Mouse (Mus musculus): ENCODE results near the gene Lrrc66. TPM values are rescaled to one million over a fixed set of nuclear protein-coding genes. Genes with fewer than 3 reads are reported as not detected.

Lrrc66 gene
- total and polyA plus RNA-seq, 2 experiments, result not detected

DNA sequence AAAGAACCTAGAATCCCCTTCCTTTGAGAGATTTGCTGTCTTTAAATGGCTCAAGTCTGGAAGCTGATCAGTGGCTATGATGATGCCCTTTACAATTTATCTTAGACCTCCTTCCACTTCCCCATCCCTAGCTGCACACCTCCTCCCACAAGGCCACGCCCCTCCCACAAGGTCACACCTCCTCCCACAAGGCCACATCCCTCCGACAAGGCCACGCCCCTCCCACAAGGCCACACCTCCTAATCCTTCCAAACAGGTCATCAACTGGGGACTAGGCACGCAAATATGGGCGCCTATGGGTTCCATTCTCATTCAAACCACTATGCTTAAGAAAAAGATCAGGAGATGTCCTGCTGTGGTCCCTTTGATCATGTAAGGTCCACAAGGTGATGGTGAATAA lies 63.1 kb downstream of the Lrrc66 start:
- Histone ChIP-seq H3K4me1 (ENCODE audit: control insufficient read depth, insufficient read depth, low read length) (no peaks in the 10 kb centered on the region), H3K27ac (replicated peaks; ENCODE audit: insufficient read depth, low read depth, low read length) (no peak overlapping the region), H3K79me2 (ENCODE audit: control insufficient read depth, insufficient read depth, low read length) (no peaks in the 10 kb centered on the region), H3K36me3 (ENCODE audit: control insufficient read depth, insufficient read depth, low read length) (no peaks in the 10 kb centered on the region), H3K27me3 (ENCODE audit: control insufficient read depth, insufficient read depth, low read length) (no peaks in the 10 kb centered on the region), H3K9ac (ENCODE audit: low read depth, low read length) (no peak overlapping the region), H3K4me3 (ENCODE audit: insufficient read depth, low read depth, low read length) (no peak overlapping the region)
- no peak for TF ChIP-seq POLR2A (IDR thresholded peaks at IDR 0.05; ENCODE audit: extremely low read depth, insufficient read depth, low read length)
- TF ChIP-seq CTCF (IDR thresholded peaks at IDR 0.05; ENCODE audit: low read depth, low read length), result no peak
- no peak for DNase-seq (ENCODE audit: extremely low read depth, low read depth, low spot score)
- WGBS, result 77% methylated on average over 5 of the region's 5 CpGs

- Histone ChIP-seq H3K4me3 (ENCODE audit: insufficient read depth, low read depth, low read length) (no peak overlapping the region), H3K36me3 (ENCODE audit: control insufficient read depth, insufficient read depth, low read length) (no peaks in the 10 kb centered on the region), H3K79me2 (ENCODE audit: control insufficient read depth, insufficient read depth, low read length) (no peaks in the 10 kb centered on the region), H3K4me1 (ENCODE audit: control insufficient read depth, insufficient read depth, low read length) (no peaks in the 10 kb centered on the region), H3K9ac (ENCODE audit: low read depth, low read length) (no peak overlapping the region), H3K27ac (replicated peaks; ENCODE audit: insufficient read depth, low read depth, low read length) (no peak overlapping the region), H3K27me3 (ENCODE audit: control insufficient read depth, insufficient read depth, low read length) (no peaks in the 10 kb centered on the region)
- DNase-seq (ENCODE audit: extremely low read depth, low read depth, low spot score), result no peak
- TF ChIP-seq CTCF (IDR thresholded peaks at IDR 0.05; ENCODE audit: low read depth, low read length), result no peak
- no peak for TF ChIP-seq POLR2A (IDR thresholded peaks at IDR 0.05; ENCODE audit: extremely low read depth, insufficient read depth, low read length)
- 82% methylated on average over 4 of the region's 4 CpGs for WGBS
These were observed 65.4 kb downstream of the Lrrc66 start for GRCm38 (mm10) chr5:73566892-73567291.

DNA sequence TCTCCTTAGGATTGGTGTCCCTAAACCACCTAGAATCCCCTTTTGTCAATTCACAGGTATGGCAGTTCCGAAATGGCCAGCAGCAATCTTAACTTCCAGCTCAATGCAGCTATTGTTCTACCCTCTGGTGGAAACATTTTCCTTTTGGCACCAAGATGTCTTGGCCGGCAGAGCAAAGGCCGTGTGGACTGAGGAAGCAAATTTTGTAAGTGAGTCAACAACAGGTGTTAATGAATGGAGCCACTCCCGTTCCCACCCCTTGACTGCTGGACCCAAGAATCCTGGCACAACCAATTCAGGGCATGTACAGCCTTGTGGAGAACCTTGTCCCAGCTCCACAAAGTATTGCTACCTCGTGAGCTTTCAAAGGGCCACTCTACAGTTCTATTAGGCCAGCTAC lies 66.2 kb downstream of the Lrrc66 start:
- no peak overlapping the region for H3K4me3 ChIP-seq (ENCODE audit: insufficient read depth, low read depth, low read length)

DNA sequence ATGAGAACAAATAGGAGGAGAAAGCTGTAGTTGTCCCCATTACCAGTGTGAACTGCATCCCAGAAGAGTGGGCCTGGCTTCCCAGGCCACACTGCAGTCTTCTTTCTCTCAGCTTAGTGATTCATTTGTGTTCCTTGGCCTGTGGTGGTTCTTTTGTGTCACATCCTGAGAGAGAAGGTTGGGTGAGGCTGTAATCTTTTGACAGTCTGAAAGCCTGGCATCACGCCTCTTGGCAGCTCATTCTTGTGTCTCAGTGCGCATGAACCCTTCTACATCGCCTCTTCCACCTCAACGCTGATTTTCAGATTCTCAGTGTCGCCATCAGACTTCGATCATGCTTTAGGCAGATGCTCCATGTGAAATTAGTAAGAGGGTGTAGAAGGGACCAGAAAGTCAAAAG lies 68.3 kb downstream of the Lrrc66 start:
- Histone ChIP-seq H3K27me3 (ENCODE audit: control insufficient read depth, insufficient read depth, low read length) (no peaks in the 10 kb centered on the region), H3K27ac (replicated peaks; ENCODE audit: insufficient read depth, low read depth, low read length) (no peak overlapping the region), H3K4me1 (ENCODE audit: control insufficient read depth, insufficient read depth, low read length) (no peaks in the 10 kb centered on the region), H3K9ac (ENCODE audit: low read depth, low read length) (no peak overlapping the region), H3K36me3 (ENCODE audit: control insufficient read depth, insufficient read depth, low read length) (peaks cover 11% of the 10 kb centered on the region; the same call in 1 of the 2 replicates), H3K4me3 (ENCODE audit: insufficient read depth, low read depth, low read length) (no peak overlapping the region), H3K79me2 (ENCODE audit: control insufficient read depth, insufficient read depth, low read length) (no peaks in the 10 kb centered on the region)
- WGBS, result 96% methylated on average over 6 of the region's 6 CpGs
- no peak for TF ChIP-seq CTCF (IDR thresholded peaks at IDR 0.05; ENCODE audit: low read depth, low read length)
- TF ChIP-seq POLR2A (IDR thresholded peaks at IDR 0.05; ENCODE audit: extremely low read depth, insufficient read depth, low read length), result no peak
- no peak for DNase-seq (ENCODE audit: extremely low read depth, low read depth, low spot score)

More for the DNA sequence above, 66.2 kb downstream of the Lrrc66 start:
- Histone ChIP-seq H3K9ac (ENCODE audit: low read depth, low read length) (no peak overlapping the region), H3K27me3 (ENCODE audit: control insufficient read depth, insufficient read depth, low read length) (no peaks in the 10 kb centered on the region), H3K4me1 (ENCODE audit: control insufficient read depth, insufficient read depth, low read length) (no peaks in the 10 kb centered on the region), H3K27ac (replicated peaks; ENCODE audit: insufficient read depth, low read depth, low read length) (no peak overlapping the region), H3K36me3 (ENCODE audit: control insufficient read depth, insufficient read depth, low read length) (peaks cover 4% of the 10 kb centered on the region; the same call in 1 of the 2 replicates), H3K79me2 (ENCODE audit: control insufficient read depth, insufficient read depth, low read length) (no peaks in the 10 kb centered on the region)
- no peak for TF ChIP-seq CTCF (IDR thresholded peaks at IDR 0.05; ENCODE audit: low read depth, low read length)
- no peak for TF ChIP-seq POLR2A (IDR thresholded peaks at IDR 0.05; ENCODE audit: extremely low read depth, insufficient read depth, low read length)
- WGBS, result 82% methylated on average over 5 of the region's 5 CpGs
- no peak for DNase-seq (ENCODE audit: extremely low read depth, low read depth, low spot score)

DNA sequence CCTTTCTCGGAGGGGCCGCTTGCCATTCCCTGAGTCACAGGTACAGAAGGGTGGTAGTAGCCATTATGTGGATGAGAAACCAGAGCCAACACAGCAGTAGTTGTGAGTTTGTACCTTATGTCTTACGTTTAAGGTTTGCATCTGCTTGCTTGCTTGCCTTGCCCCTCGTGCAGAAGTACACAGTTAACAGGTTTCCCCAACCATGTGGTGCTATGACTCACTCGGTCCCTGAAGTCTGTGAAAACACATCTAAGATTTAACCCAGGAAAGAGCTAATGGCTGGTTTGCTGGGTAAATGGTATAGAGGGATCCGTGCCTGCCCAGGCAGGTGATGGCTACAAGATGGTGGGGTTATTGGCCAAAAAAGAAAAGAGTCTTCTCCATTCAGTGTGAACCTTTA lies 73.6 kb downstream of the Lrrc66 start:
- Histone ChIP-seq H3K4me3 (ENCODE audit: insufficient read depth, low read depth, low read length) (no peak overlapping the region), H3K27ac (replicated peaks; ENCODE audit: insufficient read depth, low read depth, low read length) (no peak overlapping the region), H3K4me1 (ENCODE audit: control insufficient read depth, insufficient read depth, low read length) (no peaks in the 10 kb centered on the region), H3K36me3 (ENCODE audit: control insufficient read depth, insufficient read depth, low read length) (peaks cover 20% of the 10 kb centered on the region; the same call in 1 of the 2 replicates), H3K79me2 (ENCODE audit: control insufficient read depth, insufficient read depth, low read length) (no peaks in the 10 kb centered on the region), H3K27me3 (ENCODE audit: control insufficient read depth, insufficient read depth, low read length) (no peaks in the 10 kb centered on the region), H3K9ac (ENCODE audit: low read depth, low read length) (no peak overlapping the region)
- WGBS, result 96% methylated on average over 6 of the region's 6 CpGs
- DNase-seq (ENCODE audit: extremely low read depth, low read depth, low spot score), result no peak
- TF ChIP-seq POLR2A (IDR thresholded peaks at IDR 0.05; ENCODE audit: extremely low read depth, insufficient read depth, low read length), result no peak
- no peak for TF ChIP-seq CTCF (IDR thresholded peaks at IDR 0.05; ENCODE audit: low read depth, low read length)

GRCm38 (mm10) chr5:73556733-73557425 lies 75.4 kb downstream of the Lrrc66 start:
- 0 out of 2 replicates have a peak overlapping the region, but pooled peaks have one; percentile 15 for H3K9ac ChIP-seq (ENCODE audit: low read depth, low read length)
- WGBS, result 75% methylated on average over 12 of the region's 12 CpGs
- TF ChIP-seq CTCF (IDR thresholded peaks at IDR 0.05; ENCODE audit: low read depth, low read length), result no peak
- TF ChIP-seq POLR2A (IDR thresholded peaks at IDR 0.05; ENCODE audit: extremely low read depth, insufficient read depth, low read length), result no peak
- no peaks in the 10 kb centered on the region for H3K27me3 ChIP-seq (ENCODE audit: control insufficient read depth, insufficient read depth, low read length)
- H3K4me1 ChIP-seq (ENCODE audit: control insufficient read depth, insufficient read depth, low read length), result no peaks in the 10 kb centered on the region
- no peaks in the 10 kb centered on the region for H3K79me2 ChIP-seq (ENCODE audit: control insufficient read depth, insufficient read depth, low read length)
- H3K27ac ChIP-seq (replicated peaks; ENCODE audit: insufficient read depth, low read depth, low read length), result peak overlapping the region; percentile 56
- H3K36me3 ChIP-seq (ENCODE audit: control insufficient read depth, insufficient read depth, low read length), result peaks cover 20% of the 10 kb centered on the region; the same call in 1 of the 2 replicates
- H3K4me3 ChIP-seq (ENCODE audit: insufficient read depth, low read depth, low read length), result no peak overlapping the region
- peak; percentile 51 for DNase-seq (ENCODE audit: extremely low read depth, low read depth, low spot score)

Other genes with a start within 250 kb of the Lrrc66 start
- gene Cwh43, start 226.5 kb downstream of the Lrrc66 start, total RNA-seq (2014; rRNA removed), result not detected in 2 replicates
- gene Cwh43, start 226.5 kb downstream of the Lrrc66 start, polyA plus RNA-seq (2012; rRNA removed), result not detected in 2 replicates
- 13.6 and 14.0 TPM in 2 replicates for gene Dcun1d4, start 151.5 kb downstream of the Lrrc66 start, total RNA-seq (2014; rRNA removed)
- gene Dcun1d4, start 151.5 kb downstream of the Lrrc66 start, polyA plus RNA-seq (2012; rRNA removed), result 8.2 and 10.3 TPM in 2 replicates
- gene Sgcb, start 15.3 kb upstream of the Lrrc66 start, total RNA-seq (2014; rRNA removed), result 1.6 and 1.8 TPM in 2 replicates
- gene Sgcb, start 15.3 kb upstream of the Lrrc66 start, polyA plus RNA-seq (2012; rRNA removed), result 0.62 and 0.80 TPM in 2 replicates
- not detected in 2 replicates for gene Spata18, start 18.9 kb upstream of the Lrrc66 start, total RNA-seq (2014; rRNA removed)
- gene Spata18, start 18.9 kb upstream of the Lrrc66 start, polyA plus RNA-seq (2012; rRNA removed), result not detected in 2 replicates